Mouse (Mus musculus): ENCODE measurements at regions not wholly inside any gene's neighbourhood (a gene's known extent, or its start where the extent isn't known, plus 50 kb on each side); places are given as distances from the start of the nearest gene placed in this dataset.

DNA sequence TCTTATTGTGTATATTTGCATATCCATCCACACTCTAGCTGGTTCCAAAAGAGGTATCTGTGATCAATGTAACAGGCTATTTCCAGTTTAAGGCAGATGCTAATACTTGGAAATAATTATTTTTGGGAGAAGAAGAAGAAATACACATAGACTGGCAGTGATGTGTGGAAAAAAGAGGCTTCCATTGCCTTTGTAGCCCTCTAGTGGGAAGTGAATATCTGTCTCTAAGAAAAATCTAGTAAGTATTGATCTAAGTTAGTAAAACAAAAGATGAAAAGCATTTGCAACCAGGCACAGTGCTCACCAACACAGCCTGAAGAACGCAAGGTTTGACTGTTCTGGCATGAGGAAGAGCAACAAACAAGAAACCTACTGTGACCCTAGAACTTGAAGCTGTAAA, 488.9 kb upstream of the Crim1 start:
- peak; percentile 5; the same call in 1 of the 2 replicates for TF ChIP-seq CTCF (IDR thresholded peaks at IDR 0.05)
- no peak for DNase-seq (ENCODE audit: extremely low spot score in 1 of 2, low spot score in 2 of 2)
- Histone ChIP-seq H3K27ac (no peak overlapping the region), H3K4me3 (no peak overlapping the region)
- intact Hi-C loops (cut with DNase I), result no loop called here

DNA sequence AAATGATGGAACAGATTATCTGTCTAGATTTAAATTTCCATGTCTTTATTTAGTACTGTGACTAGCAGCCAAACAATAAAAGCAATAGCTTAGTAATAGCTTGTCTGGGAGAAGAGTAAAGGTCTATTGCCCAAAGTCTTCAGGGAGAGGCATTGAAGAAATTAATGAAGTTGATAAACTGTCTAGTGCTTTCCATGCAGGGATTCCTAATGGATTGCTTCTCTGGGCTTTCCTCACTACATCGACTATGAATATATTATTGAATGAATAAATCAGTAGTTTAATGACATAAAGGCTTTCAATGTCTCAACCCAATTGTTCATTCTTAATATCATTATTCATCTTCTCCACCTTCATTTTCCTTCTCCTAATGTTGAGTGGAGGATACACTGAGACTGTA, 487.9 kb upstream of the Crim1 start:
- Histone ChIP-seq H3K27ac (no peak overlapping the region), H3K4me3 (no peak overlapping the region)
- intact Hi-C loops (cut with DNase I), result no loop called here
- DNase-seq (ENCODE audit: extremely low spot score in 1 of 2, low spot score in 2 of 2), result no peak
- TF ChIP-seq CTCF (IDR thresholded peaks at IDR 0.05), result no peak

DNA sequence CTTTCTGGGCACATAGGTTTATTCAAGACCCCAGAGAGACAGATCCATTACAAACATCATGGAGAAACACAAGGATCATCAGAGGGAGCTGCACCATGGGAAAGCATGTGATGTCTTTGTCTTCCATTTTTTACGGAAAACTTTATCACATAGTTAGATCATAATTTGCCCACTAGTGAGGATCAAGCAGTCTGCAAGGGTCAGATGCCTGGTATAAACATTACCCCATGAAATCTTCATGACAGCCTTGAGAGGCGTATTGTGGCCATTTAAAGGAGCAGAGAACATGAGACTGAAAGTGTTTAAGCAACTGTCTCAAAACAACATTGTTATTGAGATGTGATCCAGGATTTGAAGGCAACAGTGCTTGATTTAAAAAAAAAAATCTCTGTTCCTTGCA, 481.6 kb upstream of the Crim1 start:
- no peak for DNase-seq (ENCODE audit: extremely low spot score in 1 of 2, low spot score in 2 of 2)
- intact Hi-C loops (cut with DNase I), result no loop called here
- Histone ChIP-seq H3K27ac (no peak overlapping the region), H3K4me3 (no peak overlapping the region)
- no peak for TF ChIP-seq CTCF (IDR thresholded peaks at IDR 0.05)

DNA sequence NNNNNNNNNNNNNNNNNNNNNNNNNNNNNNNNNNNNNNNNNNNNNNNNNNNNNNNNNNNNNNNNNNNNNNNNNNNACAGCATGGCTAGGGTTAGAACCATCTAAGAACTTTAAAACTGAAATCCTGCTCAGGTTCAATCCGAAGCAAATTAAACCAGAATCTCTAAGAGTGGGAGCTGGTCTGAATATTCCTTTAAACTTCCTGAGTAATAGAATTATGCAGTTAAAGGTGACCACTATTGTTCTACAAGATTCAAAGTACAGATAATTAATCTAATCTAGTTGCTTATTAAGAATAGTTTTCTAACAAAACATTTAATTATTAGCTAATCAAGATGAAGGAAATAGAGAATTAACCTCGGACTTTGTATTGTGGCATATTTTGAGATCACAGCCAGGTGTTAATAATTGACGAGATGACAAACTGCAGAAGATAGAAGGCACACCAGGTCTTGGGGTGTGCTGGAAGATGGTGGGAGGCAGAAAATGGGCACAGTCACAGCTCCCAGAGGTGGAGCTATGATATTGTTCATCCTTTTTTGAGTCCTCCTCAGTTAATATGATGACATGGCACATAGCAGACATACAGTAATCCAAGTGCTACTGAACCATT, 465.5 kb upstream of the Crim1 start:
- intact Hi-C loops (cut with DNase I), result no loop called here
- no peak overlapping the region for H3K27ac ChIP-seq

More for the DNA sequence above, 465.5 kb upstream of the Crim1 start:
- TF ChIP-seq CTCF (IDR thresholded peaks at IDR 0.05), result no peak
- no peak overlapping the region for H3K4me3 ChIP-seq
- DNase-seq (ENCODE audit: extremely low spot score in 1 of 2, low spot score in 2 of 2), result no peak

Data from left cerebral cortex, adult 2 months (tissue).